Mouse (Mus musculus): ENCODE results near the gene Nfrkb.

Nfrkb gene

GRCm38 (mm10) chr9:31428971-31429370, 43.0 kb downstream of the Nfrkb start:
- DNase-seq (ENCODE audit: low spot score in 2 of 2) = no peak

GRCm38 (mm10) chr9:31430011-31430410, 44.0 kb downstream of the Nfrkb start:
- no peak for DNase-seq (ENCODE audit: low spot score in 2 of 2)

GRCm38 (mm10) chr9:31431751-31432150, 45.8 kb downstream of the Nfrkb start:
- no peak for DNase-seq (ENCODE audit: low spot score in 2 of 2)

- DNase-seq (ENCODE audit: low spot score in 2 of 2) = no peak
Observed at GRCm38 (mm10) chr9:31432336-31432975, 46.5 kb downstream of the Nfrkb start.

GRCm38 (mm10) chr9:31433431-31433830, 47.4 kb downstream of the Nfrkb start:
- no peak for DNase-seq (ENCODE audit: low spot score in 2 of 2)

GRCm38 (mm10) chr9:31435415-31435814, 49.4 kb downstream of the Nfrkb start:
- DNase-seq (ENCODE audit: low spot score in 2 of 2) = no peak

- no peak for DNase-seq (ENCODE audit: low spot score in 2 of 2)
Observed at GRCm38 (mm10) chr9:31437861-31438260, 51.9 kb downstream of the Nfrkb start.

- no peak for DNase-seq (ENCODE audit: low spot score in 2 of 2)
Observed at GRCm38 (mm10) chr9:31438834-31439233, 52.8 kb downstream of the Nfrkb start.

- no peak for DNase-seq (ENCODE audit: low spot score in 2 of 2)
Observed at GRCm38 (mm10) chr9:31439341-31439740, 53.3 kb downstream of the Nfrkb start.

GRCm38 (mm10) chr9:31440366-31440765, 54.4 kb downstream of the Nfrkb start:
- DNase-seq (ENCODE audit: low spot score in 2 of 2) = no peak

GRCm38 (mm10) chr9:31441487-31441886, 55.5 kb downstream of the Nfrkb start:
- no peak for DNase-seq (ENCODE audit: low spot score in 2 of 2)

GRCm38 (mm10) chr9:31444236-31444635, 58.2 kb downstream of the Nfrkb start:
- no peak for DNase-seq (ENCODE audit: low spot score in 2 of 2)

- DNase-seq (ENCODE audit: low spot score in 2 of 2) = no peak
Observed at GRCm38 (mm10) chr9:31449145-31449772, 63.3 kb downstream of the Nfrkb start.

- no peak for DNase-seq (ENCODE audit: low spot score in 2 of 2)
Observed at GRCm38 (mm10) chr9:31452166-31452565, 66.2 kb downstream of the Nfrkb start.

GRCm38 (mm10) chr9:31454356-31454755, 68.4 kb downstream of the Nfrkb start:
- DNase-seq (ENCODE audit: low spot score in 2 of 2) = no peak

GRCm38 (mm10) chr9:31463190-31463589, 77.2 kb downstream of the Nfrkb start:
- no peak for DNase-seq (ENCODE audit: low spot score in 2 of 2)

- no peak for DNase-seq (ENCODE audit: low spot score in 2 of 2)
Observed at GRCm38 (mm10) chr9:31463692-31464474, 77.9 kb downstream of the Nfrkb start, which contains the start of gene Tmem45b. Gene Tmem45b (minus strand): TSS chr9:31464462.

All from spleen, postnatal 36 days (tissue).